In genomic region chr4:75787405-75787804, GRCm38 (mm10) we compare ENCODE assay signal across 27 mouse cellular contexts.
A peak's percentile ranks its signal among the peaks of the same experiment; 100 is the strongest.
DNase-seq lines count a peak whose midpoint lies in the region; ATAC-seq lines count a peak whose summit lies in the region.
"Had no signal": no experiment of that assay in that cellular context is flagged by ENCODE, and none has a peak within 500 bp of the region (broad histone marks: within the 10 kb centered on the region; RNA-seq: fewer than 3 reads in every experiment).

No protein-coding gene starts in this region.

- H3K4me3 ChIP-seq in kidney, embryonic 15.5 days (replicated peaks) = no peak overlapping the region
- H3K4me3 ChIP-seq in kidney, embryonic 16.5 days (ENCODE audit: low read length) = no peak overlapping the region
- H3K4me3 ChIP-seq: embryonic facial prominence, embryonic 13.5 days; embryonic facial prominence, embryonic 15.5 days; erythroblast, embryonic 14.5 days; forebrain, embryonic 10.5 days; forebrain, embryonic 12.5 days had no signal

- no peaks in the 10 kb centered on the region for H3K36me3 ChIP-seq in kidney, embryonic 15.5 days
- H3K36me3 ChIP-seq in kidney, embryonic 16.5 days (ENCODE audit: insufficient read depth, low read length) = no peaks in the 10 kb centered on the region
- H3K36me3 ChIP-seq: embryonic facial prominence, embryonic 13.5 days; embryonic facial prominence, embryonic 15.5 days; forebrain, embryonic 10.5 days; forebrain, embryonic 12.5 days; G1E had no signal

- no peaks in the 10 kb centered on the region for H3K9me3 ChIP-seq in kidney, embryonic 15.5 days (replicated peaks)
- no peaks in the 10 kb centered on the region for H3K9me3 ChIP-seq in kidney, embryonic 16.5 days (ENCODE audit: low read length)
- H3K9me3 ChIP-seq: embryonic facial prominence, embryonic 13.5 days; embryonic facial prominence, embryonic 15.5 days; forebrain, embryonic 10.5 days; forebrain, embryonic 12.5 days; G1E had no signal

- H3K27me3 ChIP-seq in kidney, embryonic 15.5 days = no peaks in the 10 kb centered on the region
- H3K27me3 ChIP-seq in kidney, embryonic 16.5 days (ENCODE audit: insufficient read depth, low read length) = no peaks in the 10 kb centered on the region
- H3K27me3 ChIP-seq: CH12.LX; embryonic facial prominence, embryonic 13.5 days; embryonic facial prominence, embryonic 15.5 days; forebrain, embryonic 12.5 days; Patski had no signal

- no peak overlapping the region for H3K4me2 ChIP-seq in kidney, embryonic 15.5 days
- H3K4me2 ChIP-seq in kidney, embryonic 16.5 days (replicated peaks; ENCODE audit: low read depth, low read length) = no peak overlapping the region
- H3K4me2 ChIP-seq: embryonic facial prominence, embryonic 13.5 days; embryonic facial prominence, embryonic 15.5 days; forebrain, embryonic 12.5 days had no signal

- no peaks in the 10 kb centered on the region for H3K4me1 ChIP-seq in kidney, embryonic 15.5 days
- H3K4me1 ChIP-seq in kidney, embryonic 16.5 days (ENCODE audit: insufficient read depth, low read length) = no peaks in the 10 kb centered on the region
- H3K4me1 ChIP-seq: embryonic facial prominence, embryonic 13.5 days; embryonic facial prominence, embryonic 15.5 days; forebrain, embryonic 12.5 days had no signal

- 17% methylated on average over 3 of the region's 3 CpGs for WGBS in kidney, embryonic 15.5 days
- WGBS in kidney, embryonic 16.5 days = 23% methylated on average over 3 of the region's 3 CpGs

- no peak overlapping the region for H3K9ac ChIP-seq in kidney, embryonic 15.5 days
- H3K9ac ChIP-seq in kidney, embryonic 16.5 days (replicated peaks; ENCODE audit: low read length) = no peak overlapping the region
- H3K9ac ChIP-seq: embryonic facial prominence, embryonic 13.5 days; embryonic facial prominence, embryonic 15.5 days; forebrain, embryonic 12.5 days had no signal

- ATAC-seq in kidney, embryonic 15.5 days (replicated peaks; ENCODE audit: low FRiP score) = 0 out of 2 replicates have a peak, but pooled peaks have one; percentile 29
- ATAC-seq in kidney, embryonic 16.5 days (ENCODE audit: low FRiP score, low TSS enrichment) = no peak
- ATAC-seq: activated CD4-positive, CD25-positive, alpha-beta regulatory T cell, adult 4 months; CD4-positive, CD25-positive, alpha-beta regulatory T cell, adult 4 months; forebrain, embryonic 14.5 days; forebrain, embryonic 16.5 days; Patski had no signal

- no peak overlapping the region for H3K27ac ChIP-seq in kidney, embryonic 15.5 days
- H3K27ac ChIP-seq in kidney, embryonic 16.5 days (ENCODE audit: low read length) = no peak overlapping the region
- H3K27ac ChIP-seq: embryonic facial prominence, embryonic 13.5 days; embryonic facial prominence, embryonic 15.5 days; forebrain, embryonic 10.5 days; forebrain, embryonic 12.5 days had no signal

- DNase-seq in embryo, embryonic 11 days = peak; percentile 5
- no peak for DNase-seq in embryo, embryonic 10 days (ENCODE audit: low spot score)
- peak; percentile 14 for DNase-seq in retina, embryonic 14.5 days (ENCODE audit: low spot score)
- no peak for DNase-seq in urinary bladder, postnatal 36 days (ENCODE audit: low spot score in 2 of 2)
- DNase-seq: adrenal gland, adult 8-10 months; adrenal gland, postnatal 14 days; adrenal gland, postnatal 36 days; B cell, adult 2 months; cerebellum, adult 11-12 months; cerebellum, adult 2 months; cerebellum, adult 9-10 months; cerebellum, postnatal 10 days; cerebellum, postnatal 36 days had no signal

Comparison
In these comparisons a context has a peak if more than half of its experiments do, and no peak if none do; other contexts are left out.
1. DNase-seq: peak in embryo, embryonic 11 days (single experiment) and retina, embryonic 14.5 days (single experiment); none in embryo, embryonic 10 days (single experiment) and urinary bladder, postnatal 36 days (0 of 2).